Mouse (Mus musculus) thymus, postnatal 36 days (tissue): Measurements from ENCODE around the gene Amdhd1.
A peak's percentile ranks its signal among the peaks of the same experiment; 100 is the strongest.
"Not testable (repeated sequence)": the region's sequence is repeated elsewhere in the genome, so short reads cannot be mapped to it uniquely, and the experiment has no call there.

Experiments used
- DNase-seq, 2 experiments: peaks; one replicate each; pipeline ENCODE4 v3.0.0; 2022; ENCODE audit warnings: mixed read lengths in 2 of 2

The Amdhd1 gene

GRCm38 (mm10) chr10:93539775-93540430, at the start of gene Amdhd1:
TSS of gene Amdhd1 (minus strand) at chr10:93540033.
- peak; percentile 86 to 89 for DNase-seq

- peak; percentile 89 to 93 for DNase-seq
Observed at GRCm38 (mm10) chr10:93589281-93589848, 49.5 kb upstream of the Amdhd1 start, which contains the start of gene Snrpf. TSS of gene Snrpf (minus strand) at chr10:93589706.

GRCm38 (mm10) chr10:93588796-93589195, 49.0 kb upstream of the Amdhd1 start:
- DNase-seq: no peak

GRCm38 (mm10) chr10:93577271-93577886, 37.5 kb upstream of the Amdhd1 start:
- peak; percentile 55 to 60 for DNase-seq

GRCm38 (mm10) chr10:93575960-93576359, 36.1 kb upstream of the Amdhd1 start:
- DNase-seq: no peak

GRCm38 (mm10) chr10:93574966-93575365, 35.1 kb upstream of the Amdhd1 start:
- no peak for DNase-seq

- no peak for DNase-seq
Observed at GRCm38 (mm10) chr10:93572209-93572608, 32.4 kb upstream of the Amdhd1 start.

GRCm38 (mm10) chr10:93568671-93569070, 28.8 kb upstream of the Amdhd1 start:
- DNase-seq: no peak

GRCm38 (mm10) chr10:93567841-93568566, 28.2 kb upstream of the Amdhd1 start:
- DNase-seq: no peak

GRCm38 (mm10) chr10:93567066-93567465, 27.2 kb upstream of the Amdhd1 start:
- DNase-seq: no peak

- DNase-seq: no peak
Observed at GRCm38 (mm10) chr10:93564518-93565090, 24.8 kb upstream of the Amdhd1 start.

GRCm38 (mm10) chr10:93559786-93560185, 20.0 kb upstream of the Amdhd1 start:
- DNase-seq: no peak

GRCm38 (mm10) chr10:93557971-93558370, 18.1 kb upstream of the Amdhd1 start:
- not testable (repeated sequence) for DNase-seq

- no peak for DNase-seq
Observed at GRCm38 (mm10) chr10:93552596-93552995, 12.8 kb upstream of the Amdhd1 start.

GRCm38 (mm10) chr10:93549821-93550220, 10.0 kb upstream of the Amdhd1 start:
- DNase-seq: no peak

- DNase-seq: peak; percentile 75 to 80
Observed at GRCm38 (mm10) chr10:93548991-93549390, 9.2 kb upstream of the Amdhd1 start.

- no peak for DNase-seq
Observed at GRCm38 (mm10) chr10:93547741-93548270, 8.0 kb upstream of the Amdhd1 start.

GRCm38 (mm10) chr10:93544172-93544571, 4.3 kb upstream of the Amdhd1 start:
- DNase-seq: no peak

GRCm38 (mm10) chr10:93543176-93543575, 3.3 kb upstream of the Amdhd1 start:
- no peak for DNase-seq

GRCm38 (mm10) chr10:93542356-93542755, 2.5 kb upstream of the Amdhd1 start:
- no peak for DNase-seq

GRCm38 (mm10) chr10:93541585-93541984, 1.8 kb upstream of the Amdhd1 start:
- no peak for DNase-seq

GRCm38 (mm10) chr10:93540431-93541210, 788 bp upstream of the Amdhd1 start, which contains the start of gene Ccdc38:
TSS of gene Ccdc38 (plus strand) at chr10:93540632.
- peak; percentile 35 to 39 for DNase-seq
